In genomic region chr12:105234362-105234761, GRCm38 (mm10) we compare ENCODE assay signal across 24 mouse cellular contexts. TPM values are rescaled to one million over a fixed set of nuclear protein-coding genes. Genes with fewer than 3 reads are reported as not detected.
DNase-seq lines count a peak whose midpoint lies in the region; ATAC-seq and TF ChIP-seq lines count a peak whose summit lies in the region.
"Had no signal": no experiment of that assay in that cellular context is flagged by ENCODE, and none has a peak within 500 bp of the region (broad histone marks: within the 10 kb centered on the region; RNA-seq: fewer than 3 reads in every experiment).

No protein-coding gene starts in this region.

- TF ChIP-seq POLR2A in thymus, adult 2 months (IDR thresholded peaks at IDR 0.05; ENCODE audit: control insufficient read depth, extremely low read depth, insufficient read depth, low read length, poor library complexity), result no peak

- no peak overlapping the region for H3K9ac ChIP-seq in hindbrain, embryonic 13.5 days
- H3K9ac ChIP-seq in midbrain, embryonic 14.5 days (replicated peaks; ENCODE audit: low read length), result no peak overlapping the region; the same call in 1 of the 2 replicates
- H3K9ac ChIP-seq in midbrain, embryonic 11.5 days (ENCODE audit: low read length), result no peak overlapping the region
- H3K9ac ChIP-seq in midbrain, embryonic 15.5 days, result no peak overlapping the region
- H3K9ac ChIP-seq: embryonic facial prominence, embryonic 12.5 days; forebrain, embryonic 15.5 days; heart, embryonic 13.5 days had no signal

- 52% methylated on average over 11 of the region's 11 CpGs for WGBS in hindbrain, embryonic 13.5 days
- 75% methylated on average over 11 of the region's 11 CpGs for WGBS in hindbrain, embryonic 10.5 days
- WGBS in midbrain, embryonic 14.5 days, result 43% methylated on average over 11 of the region's 11 CpGs
- 72% methylated on average over 11 of the region's 11 CpGs for WGBS in midbrain, embryonic 11.5 days
- 36% methylated on average over 11 of the region's 11 CpGs for WGBS in midbrain, embryonic 15.5 days
- WGBS in thymus, adult 2 months, result 71% methylated on average over 11 of the region's 11 CpGs

- H3K27me3 ChIP-seq in hindbrain, embryonic 13.5 days, result no peaks in the 10 kb centered on the region
- no peaks in the 10 kb centered on the region for H3K27me3 ChIP-seq in hindbrain, embryonic 10.5 days (ENCODE audit: insufficient read depth, poor library complexity, severe bottlenecking)
- H3K27me3 ChIP-seq in midbrain, embryonic 14.5 days (ENCODE audit: control insufficient read depth, insufficient read depth, low read length), result no peaks in the 10 kb centered on the region
- H3K27me3 ChIP-seq in midbrain, embryonic 11.5 days (ENCODE audit: control insufficient read depth, insufficient read depth, low read length), result no peaks in the 10 kb centered on the region
- H3K27me3 ChIP-seq in midbrain, embryonic 15.5 days (replicated peaks), result no peaks in the 10 kb centered on the region
- H3K27me3 ChIP-seq in thymus, adult 2 months (ENCODE audit: control insufficient read depth, insufficient read depth, low read length), result no peaks in the 10 kb centered on the region
- H3K27me3 ChIP-seq: embryonic facial prominence, embryonic 12.5 days; forebrain, embryonic 15.5 days; heart, embryonic 13.5 days had no signal

- H3K4me1 ChIP-seq in hindbrain, embryonic 13.5 days (replicated peaks), result peaks cover 13% of the 10 kb centered on the region; the same call in 1 of the 2 replicates
- H3K4me1 ChIP-seq in hindbrain, embryonic 10.5 days (replicated peaks), result no peaks in the 10 kb centered on the region
- peaks cover 9% of the 10 kb centered on the region for H3K4me1 ChIP-seq in midbrain, embryonic 14.5 days (ENCODE audit: control insufficient read depth, insufficient read depth, low read length)
- no peaks in the 10 kb centered on the region for H3K4me1 ChIP-seq in midbrain, embryonic 11.5 days (ENCODE audit: control insufficient read depth, insufficient read depth, low read length)
- H3K4me1 ChIP-seq in midbrain, embryonic 15.5 days, result peaks cover 23% of the 10 kb centered on the region
- no peaks in the 10 kb centered on the region for H3K4me1 ChIP-seq in thymus, adult 2 months (replicated peaks; ENCODE audit: control insufficient read depth, insufficient read depth, low read length)
- H3K4me1 ChIP-seq: embryonic facial prominence, embryonic 12.5 days; heart, embryonic 13.5 days had no signal

- TF ChIP-seq CTCF in thymus, adult 2 months (IDR thresholded peaks at IDR 0.05; ENCODE audit: borderline replicate concordance, control insufficient read depth, extremely low read depth, insufficient read depth, low read length, poor library complexity), result no peak

- no peak for ATAC-seq in hindbrain, embryonic 13.5 days (ENCODE audit: low FRiP score)
- no peak for ATAC-seq in midbrain, embryonic 14.5 days (ENCODE audit: low FRiP score, low TSS enrichment)
- ATAC-seq in midbrain, embryonic 11.5 days (ENCODE audit: low FRiP score), result no peak
- no peak for ATAC-seq in midbrain, embryonic 15.5 days (replicated peaks)
- ATAC-seq: forebrain, embryonic 15.5 days; intestine, embryonic 16.5 days; Patski had no signal

- no peak overlapping the region for H3K4me3 ChIP-seq in hindbrain, embryonic 13.5 days
- no peak overlapping the region for H3K4me3 ChIP-seq in hindbrain, embryonic 10.5 days
- no peak overlapping the region for H3K4me3 ChIP-seq in midbrain, embryonic 14.5 days (replicated peaks; ENCODE audit: low read depth, low read length)
- no peak overlapping the region for H3K4me3 ChIP-seq in midbrain, embryonic 11.5 days (ENCODE audit: low read depth, low read length)
- H3K4me3 ChIP-seq in midbrain, embryonic 15.5 days, result no peak overlapping the region
- no peak overlapping the region for H3K4me3 ChIP-seq in thymus, adult 2 months (ENCODE audit: control insufficient read depth, insufficient read depth, low read length)
- H3K4me3 ChIP-seq: embryonic facial prominence, embryonic 12.5 days; forebrain, embryonic 15.5 days; heart, embryonic 13.5 days had no signal

- peak overlapping the region; percentile 36 for H3K27ac ChIP-seq in hindbrain, embryonic 13.5 days
- no peak overlapping the region for H3K27ac ChIP-seq in hindbrain, embryonic 10.5 days
- H3K27ac ChIP-seq in midbrain, embryonic 14.5 days (replicated peaks; ENCODE audit: low read depth, low read length), result peak overlapping the region; percentile 45; the same call in 1 of the 2 replicates
- no peak overlapping the region for H3K27ac ChIP-seq in midbrain, embryonic 11.5 days (ENCODE audit: low read depth, low read length)
- H3K27ac ChIP-seq in midbrain, embryonic 15.5 days, result no peak overlapping the region
- H3K27ac ChIP-seq in thymus, adult 2 months (ENCODE audit: control insufficient read depth, insufficient read depth, low read length), result no peak overlapping the region
- H3K27ac ChIP-seq: embryonic facial prominence, embryonic 12.5 days; forebrain, embryonic 15.5 days; heart, embryonic 13.5 days had no signal

- no peaks in the 10 kb centered on the region for H3K9me3 ChIP-seq in hindbrain, embryonic 13.5 days
- 0 out of 2 replicates have a peak, but pooled peaks cover 5% of the 10 kb centered on the region for H3K9me3 ChIP-seq in hindbrain, embryonic 10.5 days
- H3K9me3 ChIP-seq in midbrain, embryonic 14.5 days (ENCODE audit: control insufficient read depth, low read length), result no peaks in the 10 kb centered on the region
- H3K9me3 ChIP-seq in midbrain, embryonic 11.5 days (ENCODE audit: control insufficient read depth, low read length), result no peaks in the 10 kb centered on the region
- no peaks in the 10 kb centered on the region for H3K9me3 ChIP-seq in midbrain, embryonic 15.5 days
- H3K9me3 ChIP-seq: embryonic facial prominence, embryonic 12.5 days; forebrain, embryonic 15.5 days; heart, embryonic 13.5 days had no signal

- no peaks in the 10 kb centered on the region for H3K36me3 ChIP-seq in hindbrain, embryonic 13.5 days
- no peaks in the 10 kb centered on the region for H3K36me3 ChIP-seq in hindbrain, embryonic 10.5 days
- H3K36me3 ChIP-seq in midbrain, embryonic 14.5 days (ENCODE audit: control insufficient read depth, insufficient read depth, low read length), result no peaks in the 10 kb centered on the region
- no peaks in the 10 kb centered on the region for H3K36me3 ChIP-seq in midbrain, embryonic 11.5 days (ENCODE audit: control insufficient read depth, insufficient read depth, low read length)
- no peaks in the 10 kb centered on the region for H3K36me3 ChIP-seq in midbrain, embryonic 15.5 days (replicated peaks)
- no peaks in the 10 kb centered on the region for H3K36me3 ChIP-seq in thymus, adult 2 months (ENCODE audit: control insufficient read depth, insufficient read depth, low read length)
- H3K36me3 ChIP-seq: embryonic facial prominence, embryonic 12.5 days; forebrain, embryonic 15.5 days; heart, embryonic 13.5 days had no signal

- 0 out of 2 replicates have a peak overlapping the region, but pooled peaks have one; percentile 29 for H3K4me2 ChIP-seq in hindbrain, embryonic 13.5 days
- peak overlapping the region; percentile 27 for H3K4me2 ChIP-seq in midbrain, embryonic 14.5 days (ENCODE audit: low read length)
- H3K4me2 ChIP-seq in midbrain, embryonic 11.5 days, result no peak overlapping the region
- peak overlapping the region; percentile 31; the same call in 1 of the 2 replicates for H3K4me2 ChIP-seq in midbrain, embryonic 15.5 days
- H3K4me2 ChIP-seq: embryonic facial prominence, embryonic 12.5 days; forebrain, embryonic 15.5 days; heart, embryonic 13.5 days had no signal

- no peak for DNase-seq in hindbrain, embryonic 10.5 days (ENCODE audit: low spot score)
- DNase-seq in midbrain, embryonic 14.5 days, result peak; percentile 53
- no peak for DNase-seq in midbrain, embryonic 11.5 days (ENCODE audit: low spot score, missing footprints)
- peak; percentile 41 for DNase-seq in retina, postnatal 1 day
- DNase-seq in thymus, adult 2 months, result no peak
- no peak for DNase-seq in layer of hippocampus, adult 11-12 months (ENCODE audit: low spot score)
- DNase-seq: adrenal gland, adult 8-10 months; adrenal gland, postnatal 36 days; cerebellum, adult 11 months; cerebellum, adult 8-10 months; cerebellum, postnatal 25 days; gastrocnemius, postnatal 10 days; heart, postnatal 36 days had no signal

RNA-seq across cellular contexts. Expression of gene Tcl1, which starts 11.8 kb away (rescaled TPM):
- not detected in 2 replicates for polyA plus RNA-seq in hindbrain, embryonic 13.5 days (2015; fragmentation: Nextera tagmentation; extraction: Ambion mirVana)
- not detected in 2 replicates for polyA plus RNA-seq in hindbrain, embryonic 10.5 days (2016; fragmentation: Nextera tagmentation; extraction: Ambion mirVana)
- not detected in 2 replicates for polyA plus RNA-seq in midbrain, embryonic 14.5 days (2014; fragmentation: Nextera tagmentation; extraction: Ambion mirVana)
- polyA plus RNA-seq in midbrain, embryonic 11.5 days (2014; fragmentation: Nextera tagmentation; extraction: Ambion mirVana), result not detected in 2 replicates
- polyA plus RNA-seq in midbrain, embryonic 15.5 days (2015; fragmentation: Nextera tagmentation; extraction: Ambion mirVana), result not detected in 2 replicates
- polyA plus RNA-seq in thymus, adult 2 months (2012; rRNA removed), result 0.18 TPM in 1 of 2 replicates, not detected in the other
- polyA plus RNA-seq: C2C12; cortical plate, adult 2 months; embryonic facial prominence, embryonic 12.5 days; forebrain, embryonic 11.5 days; forebrain, embryonic 15.5 days; heart, embryonic 13.5 days; heart, postnatal 0 days; intestine, embryonic 16.5 days; Patski had no signal

RNA-seq across cellular contexts. Expression of gene Tcl1b4, which starts 32.6 kb away (rescaled TPM):
- not detected in 2 replicates for polyA plus RNA-seq in hindbrain, embryonic 13.5 days (2015; fragmentation: Nextera tagmentation; extraction: Ambion mirVana)
- not detected in 2 replicates for polyA plus RNA-seq in hindbrain, embryonic 10.5 days (2016; fragmentation: Nextera tagmentation; extraction: Ambion mirVana)
- polyA plus RNA-seq in midbrain, embryonic 14.5 days (2014; fragmentation: Nextera tagmentation; extraction: Ambion mirVana), result not detected in 2 replicates
- polyA plus RNA-seq in midbrain, embryonic 11.5 days (2014; fragmentation: Nextera tagmentation; extraction: Ambion mirVana), result not detected in 2 replicates
- not detected in 2 replicates for polyA plus RNA-seq in midbrain, embryonic 15.5 days (2015; fragmentation: Nextera tagmentation; extraction: Ambion mirVana)
- polyA plus RNA-seq in thymus, adult 2 months (2012; rRNA removed), result not detected in 2 replicates
- polyA plus RNA-seq: C2C12; cortical plate, adult 2 months; embryonic facial prominence, embryonic 12.5 days; forebrain, embryonic 11.5 days; forebrain, embryonic 15.5 days; heart, embryonic 13.5 days; heart, postnatal 0 days; intestine, embryonic 16.5 days; Patski had no signal

RNA-seq across cellular contexts. Expression of gene Tcl1b3, which starts 43.5 kb away (rescaled TPM):
- not detected in 2 replicates for polyA plus RNA-seq in hindbrain, embryonic 13.5 days (2015; fragmentation: Nextera tagmentation; extraction: Ambion mirVana)
- polyA plus RNA-seq in hindbrain, embryonic 10.5 days (2016; fragmentation: Nextera tagmentation; extraction: Ambion mirVana), result not detected in 2 replicates
- polyA plus RNA-seq in midbrain, embryonic 14.5 days (2014; fragmentation: Nextera tagmentation; extraction: Ambion mirVana), result not detected in 2 replicates
- polyA plus RNA-seq in midbrain, embryonic 11.5 days (2014; fragmentation: Nextera tagmentation; extraction: Ambion mirVana), result not detected in 2 replicates
- not detected in 2 replicates for polyA plus RNA-seq in midbrain, embryonic 15.5 days (2015; fragmentation: Nextera tagmentation; extraction: Ambion mirVana)
- not detected in 2 replicates for polyA plus RNA-seq in thymus, adult 2 months (2012; rRNA removed)
- polyA plus RNA-seq: C2C12; cortical plate, adult 2 months; embryonic facial prominence, embryonic 12.5 days; forebrain, embryonic 11.5 days; forebrain, embryonic 15.5 days; heart, embryonic 13.5 days; heart, postnatal 0 days; intestine, embryonic 16.5 days; Patski had no signal

RNA-seq across cellular contexts. Expression of gene Tcl1b5, which starts 58.2 kb away (rescaled TPM):
- polyA plus RNA-seq in hindbrain, embryonic 13.5 days (2015; fragmentation: Nextera tagmentation; extraction: Ambion mirVana), result not detected in 2 replicates
- not detected in 2 replicates for polyA plus RNA-seq in hindbrain, embryonic 10.5 days (2016; fragmentation: Nextera tagmentation; extraction: Ambion mirVana)
- not detected in 2 replicates for polyA plus RNA-seq in midbrain, embryonic 14.5 days (2014; fragmentation: Nextera tagmentation; extraction: Ambion mirVana)
- not detected in 2 replicates for polyA plus RNA-seq in midbrain, embryonic 11.5 days (2014; fragmentation: Nextera tagmentation; extraction: Ambion mirVana)
- polyA plus RNA-seq in midbrain, embryonic 15.5 days (2015; fragmentation: Nextera tagmentation; extraction: Ambion mirVana), result not detected in 2 replicates
- polyA plus RNA-seq in thymus, adult 2 months (2012; rRNA removed), result 0.12 TPM in 1 of 2 replicates, not detected in the other
- polyA plus RNA-seq: C2C12; cortical plate, adult 2 months; embryonic facial prominence, embryonic 12.5 days; forebrain, embryonic 11.5 days; forebrain, embryonic 15.5 days; heart, embryonic 13.5 days; heart, postnatal 0 days; intestine, embryonic 16.5 days; Patski had no signal

Comparison
In these comparisons a context has a peak if more than half of its experiments do, and no peak if none do; other contexts are left out.
1. H3K27ac ChIP-seq: peak in hindbrain, embryonic 13.5 days (single experiment) and midbrain, embryonic 14.5 days (single experiment); none in hindbrain, embryonic 10.5 days (single experiment), midbrain, embryonic 11.5 days (single experiment), midbrain, embryonic 15.5 days (single experiment) and thymus, adult 2 months (single experiment).
2. DNase-seq: peak in midbrain, embryonic 14.5 days (single experiment) and retina, postnatal 1 day (single experiment); none in hindbrain, embryonic 10.5 days (single experiment), midbrain, embryonic 11.5 days (single experiment), thymus, adult 2 months (single experiment) and layer of hippocampus, adult 11-12 months (single experiment).